Mouse (Mus musculus) thymus, postnatal 4 days (tissue): Measurements from ENCODE around the gene Ssbp3.

ENCODE experiments used
- DNase-seq: peaks from one replicate; pipeline ENCODE4 v3.0.0; 2021

Ssbp3 gene

GRCm38 (mm10) chr4:107013817-107014260 is 103.3 kb downstream of the Ssbp3 start:
- no peak for DNase-seq

- no peak for DNase-seq
Observed at GRCm38 (mm10) chr4:107015971-107016511, 105.5 kb downstream of the Ssbp3 start.

GRCm38 (mm10) chr4:107017257-107017656 is 106.8 kb downstream of the Ssbp3 start:
- DNase-seq = no peak

GRCm38 (mm10) chr4:107018521-107018920 is 108.0 kb downstream of the Ssbp3 start:
- no peak for DNase-seq

- no peak for DNase-seq
Observed at GRCm38 (mm10) chr4:107019027-107019426, 108.5 kb downstream of the Ssbp3 start.

- no peak for DNase-seq
Observed at GRCm38 (mm10) chr4:107020287-107021000, 109.9 kb downstream of the Ssbp3 start.

GRCm38 (mm10) chr4:107021464-107021863 is 111.0 kb downstream of the Ssbp3 start:
- DNase-seq = no peak

- DNase-seq = no peak
Observed at GRCm38 (mm10) chr4:107024899-107025298, 114.4 kb downstream of the Ssbp3 start.

- DNase-seq = no peak
Observed at GRCm38 (mm10) chr4:107025369-107025768, 114.9 kb downstream of the Ssbp3 start.

- DNase-seq = no peak
Observed at GRCm38 (mm10) chr4:107026451-107026850, 116.0 kb downstream of the Ssbp3 start.

- no peak for DNase-seq
Observed at GRCm38 (mm10) chr4:107035689-107036088, 125.2 kb downstream of the Ssbp3 start.

GRCm38 (mm10) chr4:107036985-107037384 is 126.5 kb downstream of the Ssbp3 start:
- DNase-seq = no peak

- no peak for DNase-seq
Observed at GRCm38 (mm10) chr4:107038303-107038702, 127.8 kb downstream of the Ssbp3 start.

GRCm38 (mm10) chr4:107039270-107039669 is 128.8 kb downstream of the Ssbp3 start:
- no peak for DNase-seq

- DNase-seq = no peak
Observed at GRCm38 (mm10) chr4:107042304-107042703, 131.8 kb downstream of the Ssbp3 start.

GRCm38 (mm10) chr4:107045188-107045587 is 134.7 kb downstream of the Ssbp3 start:
- no peak for DNase-seq

GRCm38 (mm10) chr4:107047806-107048205 is 137.3 kb downstream of the Ssbp3 start:
- no peak for DNase-seq

GRCm38 (mm10) chr4:107048568-107049162 is 138.2 kb downstream of the Ssbp3 start:
- DNase-seq = no peak

- no peak for DNase-seq
Observed at GRCm38 (mm10) chr4:107051889-107052288, 141.4 kb downstream of the Ssbp3 start.

- DNase-seq = no peak
Observed at GRCm38 (mm10) chr4:107052962-107053553, 142.6 kb downstream of the Ssbp3 start.

- DNase-seq = no peak
Observed at GRCm38 (mm10) chr4:107056088-107056487, 145.6 kb downstream of the Ssbp3 start.

- DNase-seq = no peak
Observed at GRCm38 (mm10) chr4:107058346-107058745, 147.8 kb downstream of the Ssbp3 start.

- DNase-seq = no peak
Observed at GRCm38 (mm10) chr4:107058781-107059180, 148.3 kb downstream of the Ssbp3 start.

GRCm38 (mm10) chr4:107061560-107061959 is 151.1 kb downstream of the Ssbp3 start:
- DNase-seq = no peak
